Mouse (Mus musculus): ENCODE results near the gene H2-Q2.
"Not testable (repeated sequence)": the region's sequence is repeated elsewhere in the genome, so short reads cannot be mapped to it uniquely, and the experiment has no call there.

DNA sequence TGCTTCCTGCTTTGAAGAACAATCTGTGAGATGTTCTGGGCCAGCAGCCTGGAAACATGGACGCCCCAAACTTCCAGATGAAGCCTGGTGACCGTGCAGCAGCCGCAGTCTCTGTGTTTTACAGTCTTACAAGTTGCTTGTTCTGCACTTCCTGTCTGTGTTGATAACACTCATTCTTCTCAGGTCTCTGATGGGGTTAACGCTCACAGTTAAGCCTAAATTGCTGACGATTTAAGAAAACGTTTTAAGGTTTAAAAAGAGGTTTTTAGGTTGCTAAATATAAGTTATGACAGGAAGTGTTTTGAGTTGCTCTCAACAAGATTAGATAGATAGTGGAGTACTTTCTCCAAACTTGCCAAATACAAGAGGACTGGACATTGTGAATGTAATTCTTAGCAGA lies 11.2 kb downstream of the H2-Q2 start:
- TF ChIP-seq CTCF, EP300 (IDR thresholded peaks at IDR 0.05): not testable (repeated sequence)
